Mouse (Mus musculus): ENCODE results near the gene Zfp426.

The Zfp426 gene

GRCm38 (mm10) chr9:20453647-20454046, 38.9 kb downstream of the Zfp426 start:
- peak; percentile 38 for DNase-seq

GRCm38 (mm10) chr9:20451493-20451892, 41.1 kb downstream of the Zfp426 start:
- no peak for DNase-seq

GRCm38 (mm10) chr9:20443183-20443783, 49.3 kb downstream of the Zfp426 start:
- peak; percentile 85 for DNase-seq

GRCm38 (mm10) chr9:20430004-20430403, 62.5 kb downstream of the Zfp426 start:
- no peak for DNase-seq
